Mouse (Mus musculus): ENCODE results near the gene Ap1b1. TPM values are rescaled to one million over a fixed set of nuclear protein-coding genes. Genes with fewer than 3 reads are reported as not detected.

Ap1b1 gene
- polyA plus RNA-seq, 2 experiments = 58.8 to 64.1 TPM

DNA sequence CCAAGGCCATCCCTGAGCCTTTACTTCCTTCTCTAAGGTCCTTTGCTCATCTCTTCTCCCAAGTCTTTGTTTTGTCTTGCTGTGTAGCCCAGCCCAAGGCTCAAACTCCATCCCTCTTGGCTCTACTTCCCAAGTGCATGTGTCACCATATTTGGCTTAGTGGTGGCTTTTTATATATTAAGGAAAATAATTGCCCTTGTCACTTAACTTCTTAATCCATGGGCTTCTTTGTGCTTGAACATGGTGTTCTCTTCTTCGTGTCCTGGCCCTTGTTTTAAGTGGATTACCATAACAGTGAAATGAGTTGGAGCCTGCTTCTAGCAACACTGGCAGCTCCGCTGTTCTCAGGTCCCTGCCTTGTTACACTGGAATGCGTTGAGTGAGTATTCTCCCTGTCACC lies 9.1 kb downstream of the Ap1b1 start:
- 84% methylated on average over 3 of the region's 3 CpGs for WGBS (ENCODE audit: insufficient replicate concordance)
- ATAC-seq (ENCODE audit: insufficient read depth) (no peak), DNase-seq (ENCODE audit: low read depth in 3 of 3, low spot score in 3 of 3) (no peak)
- H3K36me3 ChIP-seq (replicated peaks; ENCODE audit: control insufficient read depth, insufficient read depth, low read depth) = peaks cover 10% of the 10 kb centered on the region; the same call in 1 of the 2 replicates
- no peaks in the 10 kb centered on the region for H3K9me3 ChIP-seq (ENCODE audit: control insufficient read depth, low read length)
- H3K27me3 ChIP-seq (ENCODE audit: control insufficient read depth, insufficient read depth, low read length) = no peaks in the 10 kb centered on the region
- H3K9ac ChIP-seq (replicated peaks) = no peak overlapping the region
- H3K27ac ChIP-seq = no peak overlapping the region
- no peak overlapping the region for H3K4me2 ChIP-seq (ENCODE audit: low read depth)
- H3K4me1 ChIP-seq (replicated peaks; ENCODE audit: control insufficient read depth in 2 of 2, insufficient read depth in 2 of 2, low read length in 1 of 2) = peaks cover 4 to 11% of the 10 kb centered on the region in 2 experiments
- no peak overlapping the region for H3K4me3 ChIP-seq (ENCODE audit: insufficient read depth in 1 of 2, low read depth in 2 of 2, low read length in 2 of 2)
- no peak for TF ChIP-seq EP300 (IDR thresholded peaks at IDR 0.05; ENCODE audit: low read depth)
- TF ChIP-seq CTCF (IDR thresholded peaks at IDR 0.05; ENCODE audit: low read depth) = no peak

DNA sequence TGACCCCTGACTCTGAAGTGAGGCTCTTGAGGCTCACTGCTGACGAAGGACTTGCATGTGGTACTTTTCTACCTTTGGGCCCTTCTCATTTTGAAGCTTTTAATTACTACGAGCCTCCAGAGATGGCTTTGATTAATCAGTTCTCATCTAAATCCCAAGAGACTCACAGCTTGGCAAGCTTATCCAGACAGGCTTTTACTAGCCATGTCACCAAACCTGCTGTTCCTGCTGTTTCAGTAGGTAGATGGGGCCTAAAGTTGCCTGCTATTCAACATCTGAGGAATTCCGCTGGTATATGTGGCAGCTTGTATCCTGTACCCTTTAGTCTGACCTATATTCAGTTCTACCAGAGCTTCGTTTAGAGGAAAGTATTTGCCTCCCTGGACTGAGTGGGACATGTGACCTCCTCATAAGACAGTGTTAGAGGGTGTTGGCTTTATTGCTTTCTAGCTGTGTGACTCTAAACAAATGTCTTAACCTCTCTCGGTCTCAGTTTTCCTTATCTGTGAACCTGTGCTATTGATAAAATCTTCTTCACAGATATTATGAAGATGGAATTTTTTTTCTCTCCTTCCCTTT lies 10.1 kb downstream of the Ap1b1 start:
- peaks cover 15% of the 10 kb centered on the region for H3K36me3 ChIP-seq (replicated peaks; ENCODE audit: control insufficient read depth, insufficient read depth, low read depth)
- DNase-seq (ENCODE audit: low read depth in 3 of 3, low spot score in 3 of 3) = no peak
- no peak overlapping the region for H3K9ac ChIP-seq (replicated peaks)
- H3K4me3 ChIP-seq (ENCODE audit: insufficient read depth in 1 of 2, low read depth in 2 of 2, low read length in 2 of 2) = no peak overlapping the region
- peaks cover 0 to 12% of the 10 kb centered on the region in 2 experiments for H3K4me1 ChIP-seq (replicated peaks; ENCODE audit: control insufficient read depth in 2 of 2, insufficient read depth in 2 of 2, low read length in 1 of 2)
- no peaks in the 10 kb centered on the region for H3K27me3 ChIP-seq (ENCODE audit: control insufficient read depth, insufficient read depth, low read length)
- no peak overlapping the region for H3K4me2 ChIP-seq (ENCODE audit: low read depth)
- H3K27ac ChIP-seq = no peak overlapping the region
- WGBS (ENCODE audit: insufficient replicate concordance) = 70% methylated on average over 5 of the region's 5 CpGs
- no peaks in the 10 kb centered on the region for H3K9me3 ChIP-seq (ENCODE audit: control insufficient read depth, low read length)
- TF ChIP-seq CTCF (IDR thresholded peaks at IDR 0.05; ENCODE audit: low read depth) = no peak
- TF ChIP-seq EP300 (IDR thresholded peaks at IDR 0.05; ENCODE audit: low read depth) = no peak
- ATAC-seq (ENCODE audit: insufficient read depth) = no peak

DNA sequence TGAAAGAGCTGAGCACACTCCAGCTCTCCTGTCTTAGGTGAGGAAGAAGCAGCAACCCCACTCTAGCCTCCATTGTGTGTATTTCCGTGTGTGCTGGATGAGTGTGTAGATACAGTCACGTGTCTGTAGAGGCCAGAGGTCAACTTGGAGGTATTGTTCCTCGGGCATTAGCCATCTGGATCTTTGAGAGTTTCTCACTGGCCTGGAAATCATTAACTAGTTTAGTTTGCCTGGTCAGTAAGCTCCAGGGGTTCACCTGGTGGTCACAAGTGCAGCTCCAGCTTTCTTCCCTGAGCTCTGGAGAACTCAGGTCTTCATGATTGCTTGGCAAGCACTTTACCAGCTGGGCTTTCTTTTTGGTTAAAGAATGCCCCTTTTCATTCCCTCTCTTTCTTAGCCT lies 11.7 kb downstream of the Ap1b1 start:
- Histone ChIP-seq H3K36me3 (replicated peaks; ENCODE audit: control insufficient read depth, insufficient read depth, low read depth) (peaks cover 20% of the 10 kb centered on the region), H3K9me3 (ENCODE audit: control insufficient read depth, low read length) (no peaks in the 10 kb centered on the region), H3K9ac (replicated peaks) (no peak overlapping the region), H3K27ac (no peak overlapping the region), H3K27me3 (ENCODE audit: control insufficient read depth, insufficient read depth, low read length) (no peaks in the 10 kb centered on the region), H3K4me1 (replicated peaks; ENCODE audit: control insufficient read depth in 2 of 2, insufficient read depth in 2 of 2, low read length in 1 of 2) (peaks cover 14 to 26% of the 10 kb centered on the region in 2 experiments), H3K4me3 (ENCODE audit: insufficient read depth in 1 of 2, low read depth in 2 of 2, low read length in 2 of 2) (no peak overlapping the region), H3K4me2 (ENCODE audit: low read depth) (peak overlapping the region; percentile 28)
- DNase-seq (ENCODE audit: low read depth in 3 of 3, low spot score in 3 of 3) (no peak), ATAC-seq (ENCODE audit: insufficient read depth) (peak; percentile 11; the same call in 1 of the 2 replicates)
- 65% methylated on average over 3 of the region's 3 CpGs for WGBS (ENCODE audit: insufficient replicate concordance)
- no peak for TF ChIP-seq CTCF (IDR thresholded peaks at IDR 0.05; ENCODE audit: low read depth)
- no peak for TF ChIP-seq EP300 (IDR thresholded peaks at IDR 0.05; ENCODE audit: low read depth)

DNA sequence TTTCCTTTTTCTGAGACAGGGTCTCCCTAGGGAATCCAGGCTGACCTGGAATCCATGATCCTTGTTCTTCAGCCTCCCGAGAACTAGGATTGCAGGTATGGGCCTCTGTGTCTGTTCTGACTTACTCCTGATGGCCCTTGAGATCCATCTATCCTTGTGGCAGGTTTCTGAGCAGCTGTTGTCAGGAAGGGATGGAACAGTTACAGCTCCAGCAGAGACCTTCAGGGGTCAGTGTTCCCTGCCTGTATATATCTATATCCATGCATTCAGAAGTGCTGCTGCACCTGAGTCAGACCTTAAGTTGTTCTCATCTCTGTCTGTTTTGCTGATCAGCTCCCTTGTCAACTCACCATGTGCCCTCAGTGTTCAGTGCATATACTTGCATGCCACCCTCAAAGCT lies 12.1 kb downstream of the Ap1b1 start:
- TF ChIP-seq CTCF (IDR thresholded peaks at IDR 0.05; ENCODE audit: low read depth) (0 out of 2 replicates have a peak, but pooled peaks have one; percentile 12), EP300 (IDR thresholded peaks at IDR 0.05; ENCODE audit: low read depth) (no peak)
- Histone ChIP-seq H3K9ac (replicated peaks) (no peak overlapping the region), H3K4me1 (replicated peaks; ENCODE audit: control insufficient read depth in 2 of 2, insufficient read depth in 2 of 2, low read length in 1 of 2) (peaks cover 18 to 30% of the 10 kb centered on the region in 2 experiments), H3K4me3 (ENCODE audit: insufficient read depth in 1 of 2, low read depth in 2 of 2, low read length in 2 of 2) (no peak overlapping the region), H3K27me3 (ENCODE audit: control insufficient read depth, insufficient read depth, low read length) (no peaks in the 10 kb centered on the region), H3K9me3 (ENCODE audit: control insufficient read depth, low read length) (no peaks in the 10 kb centered on the region), H3K27ac (no peak overlapping the region), H3K4me2 (ENCODE audit: low read depth) (peak overlapping the region; percentile 28), H3K36me3 (replicated peaks; ENCODE audit: control insufficient read depth, insufficient read depth, low read depth) (peaks cover 24% of the 10 kb centered on the region)
- 68% methylated on average over 1 of the region's 1 CpGs for WGBS (ENCODE audit: insufficient replicate concordance)
- no peak for DNase-seq (ENCODE audit: low read depth in 3 of 3, low spot score in 3 of 3)
- ATAC-seq (ENCODE audit: insufficient read depth) = no peak; the same call in 1 of the 2 replicates

DNA sequence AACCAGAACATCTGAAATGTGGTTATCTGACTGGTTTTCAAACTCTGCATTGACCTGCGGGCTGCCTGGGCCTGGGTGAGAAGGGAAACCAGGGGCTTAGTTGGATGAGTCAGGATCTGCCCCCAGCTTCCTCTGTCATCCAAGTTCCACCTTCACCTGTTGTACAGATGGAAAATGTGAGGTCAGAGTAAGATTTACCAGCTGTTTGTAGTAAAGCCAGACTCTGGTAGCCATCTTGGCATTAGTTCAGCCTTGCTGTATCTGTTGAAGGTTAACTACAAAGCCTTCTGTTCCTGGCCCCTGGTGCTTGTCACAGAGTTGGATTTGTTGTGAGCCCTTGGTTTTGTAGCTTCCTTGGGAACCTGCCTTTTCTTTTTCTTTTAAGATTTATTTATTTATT lies 13.6 kb downstream of the Ap1b1 start:
- DNase-seq (ENCODE audit: low read depth in 3 of 3, low spot score in 3 of 3) (no peak), ATAC-seq (ENCODE audit: insufficient read depth) (no peak)
- Histone ChIP-seq H3K4me1 (replicated peaks; ENCODE audit: control insufficient read depth in 2 of 2, insufficient read depth in 2 of 2, low read length in 1 of 2) (peaks cover 25 to 38% of the 10 kb centered on the region in 2 experiments), H3K4me3 (ENCODE audit: insufficient read depth in 1 of 2, low read depth in 2 of 2, low read length in 2 of 2) (no peak overlapping the region), H3K4me2 (ENCODE audit: low read depth) (no peak overlapping the region), H3K9me3 (ENCODE audit: control insufficient read depth, low read length) (no peaks in the 10 kb centered on the region), H3K36me3 (replicated peaks; ENCODE audit: control insufficient read depth, insufficient read depth, low read depth) (peaks cover 25% of the 10 kb centered on the region), H3K9ac (replicated peaks) (no peak overlapping the region), H3K27ac (no peak overlapping the region), H3K27me3 (ENCODE audit: control insufficient read depth, insufficient read depth, low read length) (no peaks in the 10 kb centered on the region)
- WGBS (ENCODE audit: insufficient replicate concordance) = 76% methylated on average over 1 of the region's 1 CpGs
- no peak for TF ChIP-seq CTCF (IDR thresholded peaks at IDR 0.05; ENCODE audit: low read depth)
- no peak for TF ChIP-seq EP300 (IDR thresholded peaks at IDR 0.05; ENCODE audit: low read depth)

Measured in liver, embryonic 14.5 days (tissue).